Mouse (Mus musculus): Measurements from ENCODE around the gene Bud23. TPM values are rescaled to one million over a fixed set of nuclear protein-coding genes. Genes with fewer than 3 reads are reported as not detected.
"Not testable (repeated sequence)": the region's sequence is repeated elsewhere in the genome, so short reads cannot be mapped to it uniquely, and the experiment has no call there.

The Bud23 gene
- 87.5 and 101 TPM in 2 replicates for total RNA-seq (2012; rRNA removed)
- polyA plus RNA-seq (2012; ENCODE audit: insufficient read depth in 1 of 2, insufficient read length in 2 of 2, low read depth in 1 of 2, low replicate concordance in 2 of 2, missing spikeins in 1 of 2): 100 to 1,000 TPM in 1 of 2 experiments, not detected in 1; 222 TPM

DNA sequence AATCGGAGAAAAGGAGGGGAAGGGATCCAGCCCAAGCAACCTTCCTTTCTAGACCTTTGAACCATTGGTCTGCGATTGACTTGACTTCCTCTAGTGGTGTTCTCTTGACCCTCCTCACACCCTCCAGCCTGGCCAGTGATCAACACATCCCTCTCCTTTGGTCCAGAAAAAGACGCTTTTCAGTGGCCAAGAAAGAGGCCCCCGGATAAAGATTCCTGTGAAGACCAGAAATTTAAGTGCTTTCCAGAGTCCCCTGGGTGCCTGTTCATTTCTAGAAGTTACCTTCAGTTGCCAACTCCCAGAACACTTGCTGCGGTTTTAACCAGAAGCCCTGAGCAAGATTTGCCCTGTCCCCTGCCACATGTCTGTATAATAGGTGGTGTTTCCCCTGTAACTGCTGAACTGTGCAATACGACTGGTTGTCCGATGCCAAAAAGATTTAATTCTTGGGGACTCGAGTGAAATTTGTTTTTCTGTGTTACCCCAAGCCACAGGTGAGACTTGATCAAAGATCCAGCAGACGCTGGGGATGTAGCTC lies at the start of gene Bud23:
Bud23 (minus strand) TSS at position 51 of the 538 bp plus-strand sequence.
- not testable (repeated sequence) for DNase-seq (ENCODE audit: low read depth, low spot score); H3K27me3 ChIP-seq (ENCODE audit: control insufficient read depth in 1 of 2, insufficient read depth in 2 of 2, low read length in 2 of 2); H3K9me3 ChIP-seq (replicated peaks; ENCODE audit: insufficient read depth, low read length)
- Histone ChIP-seq H3K9ac (ENCODE audit: control insufficient read depth, low read depth, low read length, poor library complexity, severe bottlenecking) (peak within 1 kb of the TSS; percentile 93), H3K4me1 (ENCODE audit: control insufficient read depth in 1 of 2, insufficient read depth in 2 of 2, low read length in 2 of 2) (peaks cover 3 to 13% of the 10 kb centered on the region in 2 experiments), H3K36me3 (ENCODE audit: control insufficient read depth in 1 of 2, insufficient read depth in 2 of 2, low read length in 2 of 2) (peaks cover 0 to 11% of the 10 kb centered on the region in 2 experiments; a peak in 3 of 4 replicates), H3K79me2 (ENCODE audit: control insufficient read depth, insufficient read depth, low read length, poor library complexity) (peaks cover 22% of the 10 kb centered on the region), H3K4me3 (ENCODE audit: control insufficient read depth in 1 of 2, insufficient read depth in 1 of 2, low read depth in 2 of 2, low read length in 2 of 2) (peak within 1 kb of the TSS; percentile 82 to 92), H3K27ac (ENCODE audit: control insufficient read depth, low read depth, low read length) (peak within 1 kb of the TSS; percentile 31)

- H3K36me3 ChIP-seq (ENCODE audit: control insufficient read depth in 1 of 2, insufficient read depth in 2 of 2, low read length in 2 of 2): no peaks in the 10 kb centered on the region
- TF ChIP-seq GATA1 (IDR thresholded peaks at IDR 0.05; ENCODE audit: low read depth, low read length): no peak
- no peak for TF ChIP-seq POLR2A (IDR thresholded peaks at IDR 0.05; ENCODE audit: control insufficient read depth in 1 of 2, insufficient read depth in 1 of 2, low read depth in 1 of 2, low read length in 2 of 2, poor library complexity in 1 of 2)
- no peak for TF ChIP-seq ELF1 (IDR thresholded peaks at IDR 0.05; ENCODE audit: low read depth, low read length)
- no peak for TF ChIP-seq SMC3 (IDR thresholded peaks at IDR 0.05; ENCODE audit: low read depth, low read length)
- no peak for TF ChIP-seq MAZ (IDR thresholded peaks at IDR 0.05; ENCODE audit: low read depth, low read length)
- no peak for TF ChIP-seq USF1 (IDR thresholded peaks at IDR 0.05; ENCODE audit: low read depth, low read length)
- no peaks in the 10 kb centered on the region; a peak in 1 of 4 replicates for H3K4me1 ChIP-seq (ENCODE audit: control insufficient read depth in 1 of 2, insufficient read depth in 2 of 2, low read length in 2 of 2)
- H3K4me3 ChIP-seq (ENCODE audit: control insufficient read depth in 1 of 2, insufficient read depth in 1 of 2, low read depth in 2 of 2, low read length in 2 of 2): no peak overlapping the region
- no peak overlapping the region for H3K27ac ChIP-seq (ENCODE audit: control insufficient read depth, low read depth, low read length)
- H3K9me3 ChIP-seq (replicated peaks; ENCODE audit: insufficient read depth, low read length): no peaks in the 10 kb centered on the region
- no peak overlapping the region for H3K9ac ChIP-seq (ENCODE audit: control insufficient read depth, low read depth, low read length, poor library complexity, severe bottlenecking)
- H3K79me2 ChIP-seq (ENCODE audit: control insufficient read depth, insufficient read depth, low read length, poor library complexity): no peaks in the 10 kb centered on the region
- no peak for DNase-seq (ENCODE audit: low read depth, low spot score)
- no peaks in the 10 kb centered on the region for H3K27me3 ChIP-seq (ENCODE audit: control insufficient read depth in 1 of 2, insufficient read depth in 2 of 2, low read length in 2 of 2)
Observed at GRCm38 (mm10) chr5:135113782-135114181, 49.0 kb upstream of the Bud23 start.

DNA sequence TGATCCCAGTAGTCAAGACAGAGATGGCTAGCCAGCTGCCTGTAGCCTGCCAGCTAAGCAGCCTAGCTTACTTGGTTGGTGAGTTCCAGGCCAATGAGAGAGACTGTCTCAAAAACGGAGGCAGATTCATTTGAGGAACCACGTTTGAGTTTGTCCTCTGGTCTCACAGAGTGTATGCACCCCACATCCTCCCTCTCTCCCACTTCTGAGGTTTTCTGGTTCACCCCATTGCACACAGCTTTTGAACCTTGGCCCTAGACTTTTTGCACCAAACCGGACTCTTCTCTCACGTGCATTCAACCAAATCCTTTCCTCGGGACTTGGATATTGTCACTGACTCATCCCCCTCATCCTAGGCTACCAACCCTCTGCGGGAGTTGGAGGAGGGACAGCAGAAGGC lies 45.2 kb upstream of the Bud23 start:
- no peak for TF ChIP-seq ZKSCAN1 (IDR thresholded peaks at IDR 0.05; ENCODE audit: low read depth, low read length)
- no peak for TF ChIP-seq TBP (IDR thresholded peaks at IDR 0.05; ENCODE audit: low read depth, low read length)
- Histone ChIP-seq H3K4me1 (ENCODE audit: control insufficient read depth in 1 of 2, insufficient read depth in 2 of 2, low read length in 2 of 2) (no peaks in the 10 kb centered on the region), H3K4me3 (ENCODE audit: control insufficient read depth in 1 of 2, insufficient read depth in 1 of 2, low read depth in 2 of 2, low read length in 2 of 2) (no peak overlapping the region), H3K36me3 (ENCODE audit: control insufficient read depth in 1 of 2, insufficient read depth in 2 of 2, low read length in 2 of 2) (no peaks in the 10 kb centered on the region), H3K9ac (ENCODE audit: control insufficient read depth, low read depth, low read length, poor library complexity, severe bottlenecking) (no peak overlapping the region), H3K79me2 (ENCODE audit: control insufficient read depth, insufficient read depth, low read length, poor library complexity) (no peaks in the 10 kb centered on the region), H3K27me3 (ENCODE audit: control insufficient read depth in 1 of 2, insufficient read depth in 2 of 2, low read length in 2 of 2) (no peaks in the 10 kb centered on the region), H3K27ac (ENCODE audit: control insufficient read depth, low read depth, low read length) (no peak overlapping the region), H3K9me3 (replicated peaks; ENCODE audit: insufficient read depth, low read length) (no peaks in the 10 kb centered on the region)
- no peak for DNase-seq (ENCODE audit: low read depth, low spot score)

GRCm38 (mm10) chr5:135109426-135109825 lies 44.7 kb upstream of the Bud23 start:
- TF ChIP-seq TBP (IDR thresholded peaks at IDR 0.05; ENCODE audit: low read depth, low read length) (no peak), ZMIZ1 (IDR thresholded peaks at IDR 0.05; ENCODE audit: low read depth, low read length) (no peak), MAX (IDR thresholded peaks at IDR 0.05; ENCODE audit: low read length) (no peak), POLR2AphosphoS5 (IDR thresholded peaks at IDR 0.05; ENCODE audit: borderline replicate concordance, low read depth, low read length) (no peak), CHD1 (IDR thresholded peaks at IDR 0.05; ENCODE audit: low read depth, low read length) (no peak), POLR2A (IDR thresholded peaks at IDR 0.05; ENCODE audit: control insufficient read depth in 1 of 2, insufficient read depth in 1 of 2, low read depth in 1 of 2, low read length in 2 of 2, poor library complexity in 1 of 2) (no peak), TCF12 (IDR thresholded peaks at IDR 0.05; ENCODE audit: low read depth, low read length) (no peak), EP300 (IDR thresholded peaks at IDR 0.05; ENCODE audit: low read depth in 1 of 2, low read length in 2 of 2) (no peak), USF1 (IDR thresholded peaks at IDR 0.05; ENCODE audit: low read depth, low read length) (no peak), UBTF (IDR thresholded peaks at IDR 0.05; ENCODE audit: borderline replicate concordance, insufficient read depth, low read depth, low read length) (no peak), POLR2AphosphoS2 (IDR thresholded peaks at IDR 0.05; ENCODE audit: low read length) (no peak), CTCF (IDR thresholded peaks at IDR 0.05 in 2 of 3, conservative IDR thresholded peaks at IDR 0.05 in 1 of 3; ENCODE audit: control insufficient read depth in 1 of 3, insufficient read depth in 1 of 3, low read depth in 2 of 3, low read length in 3 of 3, poor library complexity in 1 of 3, severe bottlenecking in 1 of 3) (no peak), JUND (IDR thresholded peaks at IDR 0.05; ENCODE audit: low read depth, low read length) (no peak), MAZ (IDR thresholded peaks at IDR 0.05; ENCODE audit: low read depth, low read length) (no peak), HCFC1 (IDR thresholded peaks at IDR 0.05; ENCODE audit: low read depth, low read length) (no peak), GATA1 (IDR thresholded peaks at IDR 0.05; ENCODE audit: low read depth, low read length) (no peak), ZKSCAN1 (IDR thresholded peaks at IDR 0.05; ENCODE audit: low read depth, low read length) (no peak)
- no peaks in the 10 kb centered on the region for H3K79me2 ChIP-seq (ENCODE audit: control insufficient read depth, insufficient read depth, low read length, poor library complexity)
- no peaks in the 10 kb centered on the region for H3K27me3 ChIP-seq (ENCODE audit: control insufficient read depth in 1 of 2, insufficient read depth in 2 of 2, low read length in 2 of 2)
- H3K4me1 ChIP-seq (ENCODE audit: control insufficient read depth in 1 of 2, insufficient read depth in 2 of 2, low read length in 2 of 2): no peaks in the 10 kb centered on the region
- no peak overlapping the region for H3K9ac ChIP-seq (ENCODE audit: control insufficient read depth, low read depth, low read length, poor library complexity, severe bottlenecking)
- no peaks in the 10 kb centered on the region for H3K9me3 ChIP-seq (replicated peaks; ENCODE audit: insufficient read depth, low read length)
- H3K4me3 ChIP-seq (ENCODE audit: control insufficient read depth in 1 of 2, insufficient read depth in 1 of 2, low read depth in 2 of 2, low read length in 2 of 2): no peak overlapping the region
- H3K27ac ChIP-seq (ENCODE audit: control insufficient read depth, low read depth, low read length): no peak overlapping the region
- H3K36me3 ChIP-seq (ENCODE audit: control insufficient read depth in 1 of 2, insufficient read depth in 2 of 2, low read length in 2 of 2): no peaks in the 10 kb centered on the region
- no peak for DNase-seq (ENCODE audit: low read depth, low spot score)
